Mouse (Mus musculus) cerebellum, adult 9-11 months (tissue): ENCODE measurements at regions not wholly inside any gene's neighbourhood (a gene's known extent, or its start where the extent isn't known, plus 50 kb on each side); places are given as distances from the start of the nearest gene placed in this dataset.
"Not testable (repeated sequence)": the region's sequence is repeated elsewhere in the genome, so short reads cannot be mapped to it uniquely, and the experiment has no call there.

Source experiments
- DNase-seq: peaks from one replicate; pipeline ENCODE4 v3.0.0; 2022

- DNase-seq: no peak
Observed at GRCm38 (mm10) chr2:79022954-79023353, 155.0 kb downstream of the Ube2e3 start.

- DNase-seq: no peak
Observed at GRCm38 (mm10) chr2:79025678-79026077, 157.8 kb downstream of the Ube2e3 start.

GRCm38 (mm10) chr2:79030990-79031389 lies 163.1 kb downstream of the Ube2e3 start:
- DNase-seq: no peak

GRCm38 (mm10) chr2:79036296-79036695 lies 168.4 kb downstream of the Ube2e3 start:
- DNase-seq: no peak

- DNase-seq: no peak
Observed at GRCm38 (mm10) chr2:79038624-79039023, 170.7 kb downstream of the Ube2e3 start.

- DNase-seq: not testable (repeated sequence)
Observed at GRCm38 (mm10) chr2:79044804-79045203, 176.9 kb downstream of the Ube2e3 start.

GRCm38 (mm10) chr2:79045508-79045907 lies 177.6 kb downstream of the Ube2e3 start:
- DNase-seq: no peak

- peak; percentile 54 for DNase-seq
Observed at GRCm38 (mm10) chr2:79048020-79048419, 180.1 kb downstream of the Ube2e3 start.

- DNase-seq: no peak
Observed at GRCm38 (mm10) chr2:79048777-79049537, 181.0 kb downstream of the Ube2e3 start.

GRCm38 (mm10) chr2:79050495-79051046 lies 182.6 kb downstream of the Ube2e3 start:
- DNase-seq: no peak

GRCm38 (mm10) chr2:79052226-79052625 lies 184.3 kb downstream of the Ube2e3 start:
- DNase-seq: no peak

GRCm38 (mm10) chr2:79056138-79056537 lies 188.2 kb downstream of the Ube2e3 start:
- DNase-seq: no peak

GRCm38 (mm10) chr2:79059115-79059943 lies 191.4 kb downstream of the Ube2e3 start:
- DNase-seq: no peak

GRCm38 (mm10) chr2:79059944-79060238 lies 192.0 kb downstream of the Ube2e3 start:
- no peak for DNase-seq

GRCm38 (mm10) chr2:79060320-79060719 lies 192.4 kb downstream of the Ube2e3 start:
- DNase-seq: no peak

- DNase-seq: no peak
Observed at GRCm38 (mm10) chr2:79061645-79062044, 193.6 kb upstream of the Itga4 start.

GRCm38 (mm10) chr2:79062196-79062636 lies 193.0 kb upstream of the Itga4 start:
- no peak for DNase-seq

GRCm38 (mm10) chr2:79063641-79064040 lies 191.6 kb upstream of the Itga4 start:
- no peak for DNase-seq

- no peak for DNase-seq
Observed at GRCm38 (mm10) chr2:79065321-79065720, 189.9 kb upstream of the Itga4 start.

GRCm38 (mm10) chr2:79076115-79076514 lies 179.1 kb upstream of the Itga4 start:
- no peak for DNase-seq

GRCm38 (mm10) chr2:79078836-79079394 lies 176.3 kb upstream of the Itga4 start:
- DNase-seq: no peak

GRCm38 (mm10) chr2:79081769-79082168 lies 173.5 kb upstream of the Itga4 start:
- DNase-seq: no peak

- DNase-seq: no peak
Observed at GRCm38 (mm10) chr2:79086280-79086679, 168.9 kb upstream of the Itga4 start.
